Mouse (Mus musculus) lung, postnatal 0 days (tissue): ENCODE measurements at regions not wholly inside any gene's neighbourhood (a gene's known extent, or its start where the extent isn't known, plus 50 kb on each side); places are given as distances from the start of the nearest gene placed in this dataset.

ENCODE experiments used
- CTCF ChIP-seq: IDR thresholded peaks from 2 replicates; pipeline ENCODE4 v1.5.1; 2016; ENCODE audit warnings: antibody characterized with exemption, mild to moderate bottlenecking
- EP300 ChIP-seq: IDR thresholded peaks from 2 replicates; pipeline ENCODE4 v1.6.1; 2016; ENCODE audit warnings: antibody characterized with exemption, mild to moderate bottlenecking, control low read depth

GRCm38 (mm10) chr8:50321356-50321963, 1477.7 kb upstream of the Tenm3 start:
- TF ChIP-seq CTCF, result no peak
- TF ChIP-seq EP300, result no peak
